Mouse (Mus musculus) fibroblast of lung, adult 2 months (primary cell): Measurements from ENCODE around the gene Hacd2.

ENCODE experiments used
- DNase-seq: peaks from one replicate; pipeline ENCODE4 v3.0.0-alpha.2; 2011; ENCODE audit warnings: low read depth

The Hacd2 gene

GRCm38 (mm10) chr16:35007361-35007760 is 14.9 kb upstream of the Hacd2 start:
- no peak for DNase-seq

- DNase-seq = no peak
Measured at GRCm38 (mm10) chr16:35008447-35008846, 13.8 kb upstream of the Hacd2 start.

DNA sequence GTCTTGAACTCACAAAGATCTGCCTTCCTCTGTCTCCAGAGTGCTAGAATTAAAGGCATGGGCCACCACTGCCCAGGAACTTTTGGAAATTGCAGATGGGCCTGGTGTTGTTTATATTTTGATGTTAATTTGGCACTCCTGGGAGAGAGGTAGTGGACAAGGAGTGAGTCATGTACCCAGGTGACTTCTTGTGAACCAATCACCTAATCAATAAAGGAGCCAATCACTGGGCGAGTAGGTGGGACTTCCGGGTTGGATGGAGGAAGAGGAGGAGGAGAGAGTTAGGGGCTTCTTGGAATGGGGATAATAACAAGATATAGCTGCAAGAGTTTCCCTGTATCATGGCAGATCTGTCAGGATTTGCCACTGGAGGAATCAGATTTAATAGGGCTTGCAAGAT is 8.7 kb upstream of the Hacd2 start:
- DNase-seq = no peak

GRCm38 (mm10) chr16:35016491-35016890 is 5.7 kb upstream of the Hacd2 start:
- DNase-seq = no peak

- no peak for DNase-seq
Measured at GRCm38 (mm10) chr16:35018470-35018974, 3.7 kb upstream of the Hacd2 start.

- no peak for DNase-seq
Measured at GRCm38 (mm10) chr16:35021903-35022241, 356 bp upstream of the Hacd2 start.

DNA sequence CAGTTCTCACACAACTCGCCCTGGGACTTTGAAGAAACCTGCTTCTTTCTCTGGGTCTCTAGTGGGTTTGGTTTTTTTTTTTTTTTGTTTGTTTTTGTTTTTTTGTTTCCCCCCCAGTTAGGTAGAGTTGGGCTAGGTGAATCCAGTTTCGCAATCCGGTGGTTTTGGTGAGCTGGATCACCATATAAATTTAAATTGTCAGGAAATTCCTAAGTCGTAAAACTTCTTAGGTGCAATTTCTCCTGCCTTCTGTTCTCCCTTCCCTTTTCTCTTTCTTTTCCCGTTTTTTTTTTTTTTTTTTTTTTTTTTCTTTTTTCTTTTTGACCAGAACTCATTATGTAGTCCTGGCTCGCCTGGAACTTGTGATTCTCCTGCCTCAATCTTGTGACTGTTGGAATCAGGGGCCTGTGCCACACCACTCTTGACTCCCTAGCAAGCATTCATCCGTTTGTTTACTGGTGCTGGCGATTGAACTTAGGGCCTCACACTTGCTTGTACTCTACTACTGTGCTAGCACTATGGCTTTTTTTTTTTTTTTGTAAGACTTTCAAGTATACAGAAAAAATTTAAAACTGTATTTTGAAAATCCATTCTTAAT is 1.0 kb downstream of the Hacd2 start:
- DNase-seq = no peak

DNA sequence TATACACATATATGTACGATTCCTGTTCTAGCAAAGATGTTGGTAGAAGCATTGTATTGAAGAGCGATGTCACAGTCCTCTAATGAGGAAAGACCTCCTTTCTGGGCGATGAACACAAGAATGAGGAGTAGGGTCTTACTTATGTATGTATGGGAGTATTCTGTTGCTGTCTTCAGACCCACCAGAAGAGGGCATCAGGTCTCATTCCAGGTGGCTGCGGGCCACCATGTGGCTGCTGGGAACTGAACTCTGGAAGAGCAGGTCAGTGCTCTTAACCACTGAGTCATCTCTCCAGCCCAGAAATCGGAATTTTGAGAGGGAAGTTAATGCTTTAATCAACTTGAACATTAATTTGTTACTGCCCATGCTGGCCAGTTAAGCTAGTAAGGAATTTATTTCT is 2.1 kb downstream of the Hacd2 start:
- DNase-seq = no peak

DNA sequence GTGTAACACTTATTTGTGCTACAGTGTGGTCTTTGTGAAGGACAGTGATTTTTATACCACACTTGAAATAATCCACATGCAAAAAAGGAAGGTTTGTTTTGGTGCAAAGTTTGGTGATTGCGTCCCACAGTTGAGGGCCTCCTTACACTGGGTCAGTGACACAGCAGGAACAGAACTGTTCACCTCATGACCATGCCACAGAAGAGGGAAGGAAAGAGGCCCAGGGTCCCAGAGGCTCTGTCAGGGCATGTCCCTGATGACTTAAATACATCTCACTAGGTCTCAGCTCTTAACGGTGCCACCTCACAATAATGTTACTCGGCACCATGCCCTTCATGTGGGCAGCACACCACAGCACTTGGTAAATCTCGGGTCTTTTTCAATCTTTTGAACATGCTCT is 3.1 kb downstream of the Hacd2 start:
- no peak for DNase-seq

DNA sequence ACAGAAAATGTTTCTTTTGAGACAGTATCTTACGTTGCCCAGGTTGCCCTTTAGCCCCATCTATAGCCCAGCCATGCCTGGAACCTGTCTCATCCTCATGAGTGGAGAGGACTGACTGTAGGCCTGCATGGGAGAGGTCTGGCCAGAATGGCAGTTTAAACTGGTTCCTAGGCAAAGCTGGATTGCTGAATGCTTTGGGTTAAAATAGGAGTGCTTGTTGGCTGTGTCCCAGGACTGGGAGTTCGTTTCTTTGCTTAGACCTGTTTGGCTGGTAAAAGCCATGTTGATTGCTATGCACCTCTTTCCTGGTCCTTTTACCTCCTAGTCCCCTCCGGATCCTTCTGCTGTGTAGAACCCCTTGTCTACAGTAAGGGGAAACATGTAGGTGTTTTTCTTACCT is 11.0 kb downstream of the Hacd2 start:
- no peak for DNase-seq

DNA sequence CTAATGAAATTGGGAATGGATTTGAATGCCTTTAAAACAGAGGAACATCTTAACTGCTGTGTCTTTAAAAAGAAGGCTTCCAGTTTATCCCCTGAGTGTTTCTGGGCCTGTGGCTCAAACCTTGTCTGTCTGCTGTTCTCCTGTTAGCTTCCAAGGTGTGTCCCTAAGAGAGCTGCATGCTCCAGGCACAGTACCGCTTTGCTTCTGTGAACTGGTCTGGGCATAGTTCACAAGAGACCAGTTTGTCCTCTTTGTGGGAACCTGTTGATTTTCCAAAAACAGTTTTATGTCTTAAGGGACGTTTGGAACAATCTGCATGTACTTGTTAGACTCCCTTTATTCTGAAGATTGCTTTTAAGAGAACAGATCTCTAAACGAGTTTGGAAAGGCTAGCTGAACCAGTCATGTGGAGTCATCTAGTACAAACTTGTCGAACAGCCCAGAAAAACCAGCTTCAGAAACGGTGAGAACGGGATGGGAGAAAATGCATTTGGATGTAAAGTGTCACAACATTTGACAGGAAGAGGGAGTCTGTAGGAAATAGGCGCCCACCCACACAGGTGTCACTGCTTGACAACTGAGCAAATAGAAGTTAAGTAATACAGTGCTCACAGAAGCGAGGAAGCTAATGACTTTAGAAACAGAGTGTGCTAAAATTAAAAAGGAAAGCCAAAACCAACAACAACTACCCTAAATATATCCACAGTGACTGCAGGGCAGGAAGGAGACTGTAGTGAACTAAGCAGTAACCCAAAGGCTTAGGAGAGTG is 11.8 kb downstream of the Hacd2 start:
- no peak for DNase-seq

DNA sequence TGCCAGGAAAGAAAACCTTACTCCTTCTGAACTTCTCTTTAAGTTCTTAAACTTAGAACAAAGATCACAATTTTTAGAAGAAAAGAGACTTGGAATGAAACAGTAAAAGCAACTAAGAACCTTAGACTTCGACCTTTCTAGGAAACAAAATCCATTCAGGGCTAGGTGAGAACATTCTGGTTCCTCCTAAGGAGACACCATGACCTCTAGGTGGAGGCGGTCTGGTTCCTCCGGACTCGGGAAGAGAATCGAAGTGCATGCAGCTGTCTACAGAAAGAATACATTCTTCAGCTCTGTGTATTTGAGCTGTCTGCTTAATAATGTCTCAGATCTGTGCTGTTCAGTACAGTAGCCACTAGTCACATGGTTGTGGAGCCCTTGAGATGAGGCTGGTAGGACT is 12.7 kb downstream of the Hacd2 start:
- DNase-seq = no peak

- no peak for DNase-seq
Measured at GRCm38 (mm10) chr16:35036754-35037153, 14.5 kb downstream of the Hacd2 start.

- no peak for DNase-seq
Measured at GRCm38 (mm10) chr16:35038343-35039057, 16.3 kb downstream of the Hacd2 start.

DNA sequence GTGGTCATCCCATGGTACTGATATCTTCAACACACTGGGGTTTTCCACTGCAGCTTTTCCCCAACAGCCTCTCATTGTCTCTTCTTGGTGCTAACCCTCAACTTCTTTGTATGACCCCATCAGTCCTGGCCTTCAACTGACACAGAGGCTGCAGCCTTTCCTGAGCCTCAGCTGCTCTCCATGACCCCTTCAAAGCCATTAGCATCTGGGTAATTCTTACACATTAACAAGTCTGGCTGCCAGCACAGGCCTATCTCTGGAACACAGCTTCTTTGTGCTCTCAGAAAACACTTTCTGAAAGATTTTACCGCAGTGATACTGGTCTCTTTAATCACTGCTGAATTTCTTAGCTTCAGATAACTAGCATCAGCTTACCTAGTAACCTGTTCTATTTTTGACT is 17.9 kb downstream of the Hacd2 start:
- DNase-seq = no peak

DNA sequence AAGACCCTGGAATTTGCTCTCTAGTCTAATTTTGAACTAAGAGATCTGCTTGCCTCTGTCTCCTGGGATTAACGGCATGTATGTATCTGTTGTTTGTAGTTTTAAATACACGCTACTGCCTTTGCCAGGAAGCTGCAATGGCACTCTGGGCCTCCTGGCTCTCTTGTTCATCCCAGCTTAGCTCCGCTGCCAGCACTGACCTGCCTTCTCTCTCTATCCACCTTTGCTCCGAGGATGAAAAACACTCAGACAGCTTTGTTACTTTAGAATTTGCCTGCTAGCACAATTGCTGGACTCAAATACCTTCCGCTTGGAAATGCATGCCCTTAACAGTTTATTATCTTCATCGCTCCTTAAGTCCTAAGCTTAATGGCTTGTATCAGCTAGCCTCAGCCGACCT is 18.8 kb downstream of the Hacd2 start:
- DNase-seq = no peak

- no peak for DNase-seq
Measured at GRCm38 (mm10) chr16:35046081-35046775, 24.0 kb downstream of the Hacd2 start.

DNA sequence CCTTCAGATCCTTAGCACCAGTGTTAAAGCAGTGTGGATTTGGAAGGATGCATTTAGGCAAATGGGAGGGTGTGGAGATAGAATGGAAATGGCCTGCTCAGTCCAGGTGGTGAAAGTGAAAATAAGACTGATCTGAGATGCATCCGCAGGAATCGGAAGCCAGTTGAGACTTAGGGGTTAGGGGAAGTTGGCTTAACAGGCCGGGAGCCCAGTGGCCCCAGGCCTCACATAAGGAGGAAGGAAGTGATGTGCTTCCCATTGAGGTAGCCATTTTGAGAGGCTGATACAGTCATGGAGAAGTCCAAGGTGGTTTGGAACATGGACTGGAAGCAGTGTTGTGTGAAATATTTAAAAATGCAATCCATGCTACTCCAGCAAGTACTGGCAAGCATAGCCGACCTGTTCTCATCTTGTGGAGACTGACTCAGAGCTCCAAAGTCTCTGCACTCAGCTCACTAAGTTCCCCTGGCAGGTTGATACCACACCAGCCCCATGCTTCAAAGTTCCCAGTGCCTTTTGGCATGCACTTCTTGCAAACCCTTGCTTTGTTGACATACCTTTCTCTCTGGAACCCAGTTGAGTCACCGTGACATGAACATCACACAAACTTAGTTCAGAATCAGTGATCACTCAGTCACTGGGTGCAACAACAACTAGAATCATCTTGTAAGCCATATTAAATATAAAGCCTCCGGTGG is 25.2 kb downstream of the Hacd2 start:
- DNase-seq = no peak

DNA sequence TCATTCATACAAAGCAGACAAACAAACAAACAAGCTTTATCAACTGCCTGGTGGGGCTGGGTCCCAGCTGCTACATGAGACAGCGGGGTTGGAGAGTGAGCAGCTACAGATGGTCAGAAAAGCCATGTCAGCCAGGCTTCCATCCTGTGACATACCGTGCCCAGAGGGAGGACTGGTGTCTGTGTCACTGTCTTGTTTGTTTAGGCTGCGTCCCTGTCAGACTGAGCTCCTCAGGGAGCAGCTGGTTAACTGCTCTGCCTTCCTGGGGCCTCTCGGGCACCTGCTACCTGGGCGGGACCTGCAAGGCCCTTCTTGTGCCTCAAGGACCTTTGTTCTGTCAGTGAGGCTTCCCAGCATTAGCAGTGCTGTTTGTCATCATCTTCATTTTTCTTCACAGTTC is 28.8 kb downstream of the Hacd2 start:
- no peak for DNase-seq

- DNase-seq = no peak
Measured at GRCm38 (mm10) chr16:35052191-35052590, 30.0 kb downstream of the Hacd2 start.

DNA sequence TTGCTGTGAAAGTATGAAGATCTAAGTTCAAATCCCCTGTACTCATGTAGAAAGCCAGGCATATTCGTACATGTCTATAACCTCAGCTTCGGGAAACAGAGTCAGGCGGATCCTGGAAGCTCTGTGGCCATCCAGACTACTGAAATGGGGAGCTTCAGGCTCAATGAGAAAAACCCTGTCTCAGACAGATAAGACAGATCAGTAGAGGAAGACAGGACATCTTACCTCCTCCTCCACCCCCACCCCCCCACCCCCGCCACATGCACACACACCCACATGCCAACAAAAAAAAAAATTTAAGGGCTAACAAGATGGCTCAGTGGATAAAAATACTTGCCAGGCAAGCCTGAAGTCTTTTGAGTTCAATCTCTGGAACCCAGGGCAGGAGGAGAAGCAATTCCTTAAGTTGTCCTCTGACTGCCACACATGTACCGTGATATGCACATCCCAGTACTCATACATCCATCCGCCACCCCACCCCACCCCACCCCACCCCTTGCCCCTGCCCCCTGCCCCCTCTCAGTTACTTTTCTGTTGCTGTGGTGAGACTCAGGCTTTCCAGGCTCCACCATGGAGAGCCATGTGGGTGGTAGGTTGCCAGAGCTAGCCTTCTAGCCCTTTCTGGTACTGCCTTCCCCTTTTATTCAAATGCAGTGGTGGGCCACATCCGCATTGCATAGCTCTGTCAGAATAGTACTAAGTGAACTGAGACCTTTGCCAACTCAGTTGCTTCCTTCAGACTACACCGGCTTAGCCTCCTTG is 32.4 kb downstream of the Hacd2 start:
- DNase-seq = no peak
